ENCODE assay signal across 8 mouse cellular contexts in genomic region chr11:109473171-109474085, GRCm38 (mm10). TPM values are rescaled to one million over a fixed set of nuclear protein-coding genes. Genes with fewer than 3 reads are reported as not detected.
DNase-seq lines count a peak whose midpoint lies in the region; ATAC-seq lines count a peak whose summit lies in the region.

Arsg (plus strand) TSS chr11:109473374.
Slc16a6 (minus strand) TSS chr11:109473598.

- H3K9me3 ChIP-seq in intestine, embryonic 15.5 days, result no peaks in the 10 kb centered on the region

- peak; percentile 93 for ATAC-seq in intestine, embryonic 15.5 days

- H3K4me2 ChIP-seq in intestine, embryonic 15.5 days (replicated peaks), result peak within 1 kb of the TSS; percentile 93

- no peaks in the 10 kb centered on the region for H3K36me3 ChIP-seq in intestine, embryonic 15.5 days

- no peaks in the 10 kb centered on the region for H3K27me3 ChIP-seq in intestine, embryonic 15.5 days (replicated peaks)

- under 1% methylated on average over 108 of the region's 111 CpGs for WGBS in intestine, embryonic 15.5 days

- H3K4me1 ChIP-seq in intestine, embryonic 15.5 days (replicated peaks), result peaks cover 11% of the 10 kb centered on the region

- peak within 1 kb of the TSS; percentile 87 for H3K9ac ChIP-seq in intestine, embryonic 15.5 days

- intact Hi-C loops in left cerebral cortex, postnatal 25 days (cut with DNase I), result loop anchor here (5.0 kb wide), 2 partner anchors 111 to 179 kb away; partner anchors contain the start of gene Gna13

- DNase-seq in adrenal gland, adult 18-20 months (ENCODE audit: low spot score in 2 of 2), result peak; percentile 64 to 65
- peak; percentile 89 for DNase-seq in embryo, embryonic 10.5 days (ENCODE audit: low spot score)
- peak; percentile 80 for DNase-seq in gastrocnemius, postnatal 25 days
- peak; percentile 87 to 92 for DNase-seq in left cerebral cortex, postnatal 25 days (ENCODE audit: low spot score in 2 of 2)
- DNase-seq in mesoderm, embryonic 11.5 days (ENCODE audit: low read depth, low spot score), result peak; percentile 85
- peak; percentile 88 for DNase-seq in right cerebral cortex, postnatal 25 days
- DNase-seq in urinary bladder, postnatal 36 days (ENCODE audit: low spot score in 2 of 2), result peak; percentile 62 to 68

- peak within 1 kb of the TSS; percentile 80 for H3K4me3 ChIP-seq in intestine, embryonic 15.5 days (replicated peaks)

- peak within 1 kb of the TSS; percentile 92 for H3K27ac ChIP-seq in intestine, embryonic 15.5 days

RNA-seq across cellular contexts. Expression of gene Arsg, which starts in this region (rescaled TPM):
- 1 to 10 TPM; 5.6 to 6.3 TPM for total RNA-seq in adrenal gland, adult 18-20 months (2021)
- 1 to 10 TPM; 2.6 to 4.7 TPM for total RNA-seq in gastrocnemius, postnatal 25 days (2021)
- 3.3 and 3.6 TPM in 2 replicates for polyA plus RNA-seq in intestine, embryonic 15.5 days (2015; fragmentation: Nextera tagmentation; extraction: Ambion mirVana)
- total RNA-seq in left cerebral cortex, postnatal 25 days (2021), result 10 to 100 TPM in 1 of 2 experiments, 1 to 10 TPM in 1; 9.6 to 11.1 TPM

RNA-seq across cellular contexts. Expression of gene Slc16a6, which starts in this region (rescaled TPM):
- total RNA-seq in adrenal gland, adult 18-20 months (2021), result under 1 TPM; 0.63 to 0.90 TPM
- total RNA-seq in gastrocnemius, postnatal 25 days (2021), result 10 to 100 TPM in 1 of 2 experiments, 1 to 10 TPM in 1; 7.0 to 11.5 TPM
- 15.4 and 16.6 TPM in 2 replicates for polyA plus RNA-seq in intestine, embryonic 15.5 days (2015; fragmentation: Nextera tagmentation; extraction: Ambion mirVana)
- 10 to 100 TPM in 1 of 2 experiments, 1 to 10 TPM in 1; 8.7 to 17.3 TPM for total RNA-seq in left cerebral cortex, postnatal 25 days (2021)

Comparison
In these comparisons a context has a peak if more than half of its experiments do, and no peak if none do; other contexts are left out.
1. Peak in every context shown above with its lines: DNase-seq, ATAC-seq, H3K4me3 ChIP-seq and H3K27ac ChIP-seq.
2. RNA of gene Slc16a6 (total RNA-seq): 8.7 to 17.3 TPM in left cerebral cortex, postnatal 25 days and 7.0 to 11.5 TPM in gastrocnemius, postnatal 25 days; 0.63 to 0.90 TPM in adrenal gland, adult 18-20 months; every median in the first group is over 4 times any median in the second.